Mouse (Mus musculus) ES-E14 (cell line): Measurements from ENCODE around the gene Ezr.
"Not testable (repeated sequence)": the region's sequence is repeated elsewhere in the genome, so short reads cannot be mapped to it uniquely, and the experiment has no call there.

Experiments used
- CHD2 ChIP-seq: IDR thresholded peaks from 2 replicates; pipeline ENCODE4 v1.6.1; 2014; ENCODE audit warnings: mild to moderate bottlenecking, low read depth, low read length, inconsistent platforms
- HCFC1 ChIP-seq: IDR thresholded peaks from 2 replicates; pipeline ENCODE4 v1.6.1; 2012; ENCODE audit warnings: low read length, inconsistent platforms, borderline replicate concordance; ENCODE audit not compliant: insufficient read depth

DNA sequence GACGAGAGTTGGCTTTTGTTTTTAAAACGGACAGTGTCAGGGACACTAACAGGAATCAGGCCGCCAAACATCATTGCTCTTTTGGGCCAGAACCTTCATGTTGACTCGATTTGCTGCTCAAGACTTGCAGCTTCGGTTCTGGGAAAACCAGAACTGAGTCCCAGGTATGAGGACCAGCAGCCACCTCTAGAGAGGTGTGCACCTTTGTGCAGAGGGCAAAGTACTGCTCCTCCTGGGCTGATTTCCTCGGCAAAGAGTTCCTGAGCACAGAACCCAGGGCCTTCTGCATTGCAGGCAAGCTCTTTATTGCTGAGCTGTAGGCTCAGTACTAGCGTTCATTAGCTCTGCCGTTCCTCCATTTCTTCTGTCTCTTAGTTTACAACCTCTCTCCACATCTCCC lies 68.6 kb downstream of the Ezr start:
- not testable (repeated sequence) for TF ChIP-seq CHD2, HCFC1
